Mouse (Mus musculus): ENCODE data around the gene Bmp8a. TPM values are rescaled to one million over a fixed set of nuclear protein-coding genes. Genes with fewer than 3 reads are reported as not detected.
"Not testable (repeated sequence)": the region's sequence is repeated elsewhere in the genome, so short reads cannot be mapped to it uniquely, and the experiment has no call there.

The Bmp8a gene
- polyA plus RNA-seq, 1 experiment from 2014 or later: 0.10 TPM

GRCm38 (mm10) chr4:123298980-123299670, 43.9 kb downstream of the Bmp8a start:
- no peak overlapping the region for H3K9ac ChIP-seq (ENCODE audit: low read depth, low read length)
- no peaks in the 10 kb centered on the region for H3K4me1 ChIP-seq (ENCODE audit: control insufficient read depth, insufficient read depth, low read length)
- ATAC-seq (replicated peaks; ENCODE audit: insufficient number of reproducible peaks, low FRiP score, low TSS enrichment): no peak
- WGBS (ENCODE audit: insufficient replicate concordance): 93% methylated on average over 11 of the region's 11 CpGs
- H3K4me2 ChIP-seq: no peak overlapping the region
- no peak overlapping the region for H3K4me3 ChIP-seq (ENCODE audit: low read depth, low read length)
- no peak overlapping the region for H3K27ac ChIP-seq (ENCODE audit: low read depth, low read length)
- peaks cover 71% of the 10 kb centered on the region for H3K36me3 ChIP-seq (ENCODE audit: control insufficient read depth, insufficient read depth, low read length)
- H3K27me3 ChIP-seq (ENCODE audit: control insufficient read depth, insufficient read depth, low read length): no peaks in the 10 kb centered on the region
- H3K9me3 ChIP-seq (replicated peaks; ENCODE audit: control insufficient read depth, low read length): no peaks in the 10 kb centered on the region; the same call in 1 of the 2 replicates

- no peaks in the 10 kb centered on the region for H3K9me3 ChIP-seq (replicated peaks; ENCODE audit: control insufficient read depth, low read length)
- no peak overlapping the region for H3K4me2 ChIP-seq
- WGBS (ENCODE audit: insufficient replicate concordance): 73% methylated on average over 4 of the region's 4 CpGs
- H3K36me3 ChIP-seq (ENCODE audit: control insufficient read depth, insufficient read depth, low read length): peaks cover 71% of the 10 kb centered on the region
- no peak for ATAC-seq (replicated peaks; ENCODE audit: insufficient number of reproducible peaks, low FRiP score, low TSS enrichment)
- H3K4me1 ChIP-seq (ENCODE audit: control insufficient read depth, insufficient read depth, low read length): no peaks in the 10 kb centered on the region; the same call in 1 of the 2 replicates
- H3K9ac ChIP-seq (ENCODE audit: low read depth, low read length): no peak overlapping the region
- no peak overlapping the region for H3K27ac ChIP-seq (ENCODE audit: low read depth, low read length)
- H3K27me3 ChIP-seq (ENCODE audit: control insufficient read depth, insufficient read depth, low read length): no peaks in the 10 kb centered on the region
- H3K4me3 ChIP-seq (ENCODE audit: low read depth, low read length): no peak overlapping the region
Observed at GRCm38 (mm10) chr4:123298226-123298625, 44.8 kb downstream of the Bmp8a start.

GRCm38 (mm10) chr4:123297195-123297960, 45.7 kb downstream of the Bmp8a start:
- WGBS (ENCODE audit: insufficient replicate concordance): 93% methylated on average over 21 of the region's 22 CpGs
- no peak overlapping the region for H3K4me3 ChIP-seq (ENCODE audit: low read depth, low read length)
- H3K9ac ChIP-seq (ENCODE audit: low read depth, low read length): no peak overlapping the region
- no peaks in the 10 kb centered on the region; the same call in 1 of the 2 replicates for H3K4me1 ChIP-seq (ENCODE audit: control insufficient read depth, insufficient read depth, low read length)
- no peak overlapping the region for H3K4me2 ChIP-seq
- peaks cover 70% of the 10 kb centered on the region for H3K36me3 ChIP-seq (ENCODE audit: control insufficient read depth, insufficient read depth, low read length)
- no peaks in the 10 kb centered on the region for H3K9me3 ChIP-seq (replicated peaks; ENCODE audit: control insufficient read depth, low read length)
- no peak overlapping the region for H3K27ac ChIP-seq (ENCODE audit: low read depth, low read length)
- ATAC-seq (replicated peaks; ENCODE audit: insufficient number of reproducible peaks, low FRiP score, low TSS enrichment): no peak
- H3K27me3 ChIP-seq (ENCODE audit: control insufficient read depth, insufficient read depth, low read length): no peaks in the 10 kb centered on the region

GRCm38 (mm10) chr4:123296148-123296534, 46.9 kb downstream of the Bmp8a start:
- H3K27ac ChIP-seq (ENCODE audit: low read depth, low read length): no peak overlapping the region
- no peaks in the 10 kb centered on the region; the same call in 1 of the 2 replicates for H3K4me1 ChIP-seq (ENCODE audit: control insufficient read depth, insufficient read depth, low read length)
- no peak overlapping the region for H3K4me2 ChIP-seq
- H3K36me3 ChIP-seq (ENCODE audit: control insufficient read depth, insufficient read depth, low read length): peaks cover 74% of the 10 kb centered on the region
- WGBS (ENCODE audit: insufficient replicate concordance): 83% methylated on average over 5 of the region's 5 CpGs
- H3K4me3 ChIP-seq (ENCODE audit: low read depth, low read length): no peak overlapping the region
- no peaks in the 10 kb centered on the region for H3K27me3 ChIP-seq (ENCODE audit: control insufficient read depth, insufficient read depth, low read length)
- no peak overlapping the region for H3K9ac ChIP-seq (ENCODE audit: low read depth, low read length)
- H3K9me3 ChIP-seq (replicated peaks; ENCODE audit: control insufficient read depth, low read length): no peaks in the 10 kb centered on the region
- no peak for ATAC-seq (replicated peaks; ENCODE audit: insufficient number of reproducible peaks, low FRiP score, low TSS enrichment)

- no peak for ATAC-seq (replicated peaks; ENCODE audit: insufficient number of reproducible peaks, low FRiP score, low TSS enrichment)
Observed at GRCm38 (mm10) chr4:123295516-123296147, 47.4 kb downstream of the Bmp8a start.

GRCm38 (mm10) chr4:123295026-123295425, 48.0 kb downstream of the Bmp8a start:
- 82% methylated on average over 15 of the region's 15 CpGs for WGBS (ENCODE audit: insufficient replicate concordance)
- peaks cover 75% of the 10 kb centered on the region for H3K36me3 ChIP-seq (ENCODE audit: control insufficient read depth, insufficient read depth, low read length)
- not testable (repeated sequence) for H3K4me3 ChIP-seq (ENCODE audit: low read depth, low read length); H3K4me2 ChIP-seq; H3K27me3 ChIP-seq (ENCODE audit: control insufficient read depth, insufficient read depth, low read length); H3K27ac ChIP-seq (ENCODE audit: low read depth, low read length); H3K9me3 ChIP-seq (replicated peaks; ENCODE audit: control insufficient read depth, low read length); H3K4me1 ChIP-seq (ENCODE audit: control insufficient read depth, insufficient read depth, low read length); ATAC-seq (replicated peaks; ENCODE audit: insufficient number of reproducible peaks, low FRiP score, low TSS enrichment); H3K9ac ChIP-seq (ENCODE audit: low read depth, low read length)

More at GRCm38 (mm10) chr4:123295516-123296147, 47.4 kb downstream of the Bmp8a start:
- Histone ChIP-seq H3K9ac (ENCODE audit: low read depth, low read length) (no peak overlapping the region), H3K36me3 (ENCODE audit: control insufficient read depth, insufficient read depth, low read length) (peaks cover 79% of the 10 kb centered on the region), H3K4me2 (no peak overlapping the region), H3K9me3 (replicated peaks; ENCODE audit: control insufficient read depth, low read length) (no peaks in the 10 kb centered on the region), H3K27ac (ENCODE audit: low read depth, low read length) (no peak overlapping the region), H3K4me1 (ENCODE audit: control insufficient read depth, insufficient read depth, low read length) (no peaks in the 10 kb centered on the region; the same call in 1 of the 2 replicates), H3K4me3 (ENCODE audit: low read depth, low read length) (no peak overlapping the region), H3K27me3 (ENCODE audit: control insufficient read depth, insufficient read depth, low read length) (no peaks in the 10 kb centered on the region)
- WGBS (ENCODE audit: insufficient replicate concordance): 90% methylated on average over 21 of the region's 21 CpGs

GRCm38 (mm10) chr4:123293661-123294443, 49.2 kb downstream of the Bmp8a start:
- WGBS (ENCODE audit: insufficient replicate concordance): 71% methylated on average over 7 of the region's 7 CpGs
- H3K27me3 ChIP-seq (ENCODE audit: control insufficient read depth, insufficient read depth, low read length): no peaks in the 10 kb centered on the region
- no peak overlapping the region for H3K27ac ChIP-seq (ENCODE audit: low read depth, low read length)
- H3K4me3 ChIP-seq (ENCODE audit: low read depth, low read length): no peak overlapping the region
- H3K9ac ChIP-seq (ENCODE audit: low read depth, low read length): no peak overlapping the region
- H3K9me3 ChIP-seq (replicated peaks; ENCODE audit: control insufficient read depth, low read length): no peaks in the 10 kb centered on the region
- no peak overlapping the region for H3K4me2 ChIP-seq
- peaks cover 75% of the 10 kb centered on the region for H3K36me3 ChIP-seq (ENCODE audit: control insufficient read depth, insufficient read depth, low read length)
- ATAC-seq (replicated peaks; ENCODE audit: insufficient number of reproducible peaks, low FRiP score, low TSS enrichment): no peak
- no peaks in the 10 kb centered on the region; the same call in 1 of the 2 replicates for H3K4me1 ChIP-seq (ENCODE audit: control insufficient read depth, insufficient read depth, low read length)

- no peak for ATAC-seq (replicated peaks; ENCODE audit: insufficient number of reproducible peaks, low FRiP score, low TSS enrichment)
- H3K4me2 ChIP-seq: no peak overlapping the region
Observed at GRCm38 (mm10) chr4:123292989-123293388, 50.1 kb downstream of the Bmp8a start.

More at GRCm38 (mm10) chr4:123292989-123293388, 50.1 kb downstream of the Bmp8a start:
- no peak overlapping the region for H3K27ac ChIP-seq (ENCODE audit: low read depth, low read length)
- H3K27me3 ChIP-seq (ENCODE audit: control insufficient read depth, insufficient read depth, low read length): no peaks in the 10 kb centered on the region
- H3K9ac ChIP-seq (ENCODE audit: low read depth, low read length): no peak overlapping the region
- H3K9me3 ChIP-seq (replicated peaks; ENCODE audit: control insufficient read depth, low read length): no peaks in the 10 kb centered on the region
- no peaks in the 10 kb centered on the region; the same call in 1 of the 2 replicates for H3K4me1 ChIP-seq (ENCODE audit: control insufficient read depth, insufficient read depth, low read length)
- H3K4me3 ChIP-seq (ENCODE audit: low read depth, low read length): no peak overlapping the region
- peaks cover 74% of the 10 kb centered on the region for H3K36me3 ChIP-seq (ENCODE audit: control insufficient read depth, insufficient read depth, low read length)
- 88% methylated on average over 7 of the region's 7 CpGs for WGBS (ENCODE audit: insufficient replicate concordance)

All from heart, embryonic 11.5 days (tissue).